Mouse (Mus musculus): ENCODE measurements around the gene Pla2g4a.

- no peak for TF ChIP-seq CTCF (IDR thresholded peaks at IDR 0.05; ENCODE audit: low read depth, low read length)
- TF ChIP-seq GATA1 (IDR thresholded peaks at IDR 0.05; ENCODE audit: borderline replicate concordance, low read length): no peak
These were observed 127.2 kb downstream of the Pla2g4a start for GRCm38 (mm10) chr1:149833876-149834275.

All from G1E (cell line).